Mouse (Mus musculus) hindbrain, embryonic 14.5 days (tissue): Measurements from ENCODE around the gene Kazn. TPM values are rescaled to one million over a fixed set of nuclear protein-coding genes. Genes with fewer than 3 reads are reported as not detected.

Experiments
- ATAC-seq: fragments of 200-750 bp; cut with Nextera tagmentation; 2 replicates; pipeline ENCODE4 v1.8.0; 2017; ENCODE audit warnings: moderate number of reproducible peaks, mild to moderate bottlenecking, moderate TSS enrichment, moderate library complexity; ENCODE audit not compliant: low FRiP score
- DNase-seq: peaks from one replicate; pipeline ENCODE4 v3.0.0-alpha.2; 2015; ENCODE audit warnings: low spot score
- H3K27ac ChIP-seq: fragments of 300-500 bp; sonication (generic); 2 replicates; pipeline ENCODE4 v1.5.1; 2014; ENCODE audit warnings: mild to moderate bottlenecking, moderate library complexity
- H3K27me3 ChIP-seq: fragments of 300-500 bp; sonication (generic); 2 replicates; pipeline ENCODE4 v1.6.1; 2014; ENCODE audit warnings: mild to moderate bottlenecking, low read length, mixed read lengths; ENCODE audit not compliant: control insufficient read depth, insufficient read depth
- H3K36me3 ChIP-seq: fragments of 300-500 bp; sonication (generic); replicated peaks from 2 replicates; pipeline ENCODE4 v1.6.1; 2014; ENCODE audit not compliant: control insufficient read depth, insufficient read depth
- H3K4me1 ChIP-seq: fragments of 300-500 bp; sonication (generic); replicated peaks from 2 replicates; pipeline ENCODE4 v1.6.1; 2014; ENCODE audit warnings: antibody characterized with exemption, low read length, mixed read lengths; ENCODE audit not compliant: control insufficient read depth, insufficient read depth
- H3K4me2 ChIP-seq: fragments of 300-500 bp; sonication (generic); replicated peaks from 2 replicates; pipeline ENCODE4 v1.6.1; 2014; ENCODE audit warnings: mild to moderate bottlenecking, moderate library complexity
- H3K4me3 ChIP-seq: fragments of 300-500 bp; sonication (generic); replicated peaks from 2 replicates; pipeline ENCODE4 v1.5.1; 2014; ENCODE audit warnings: mild to moderate bottlenecking, low read length
- H3K9ac ChIP-seq: fragments of 300-500 bp; sonication (generic); 2 replicates; pipeline ENCODE4 v1.6.1; 2014
- H3K9me3 ChIP-seq: fragments of 300-500 bp; sonication (generic); 2 replicates; pipeline ENCODE4 v1.6.1; 2016; ENCODE audit warnings: low read length; ENCODE audit not compliant: control insufficient read depth
- WGBS: fragments of 180-500 bp; shearing (Covaris S2); extraction: QIAGEN DNeasy Blood & Tissue Kit; methylation state at CpG from one replicate; pipeline ENCODE4 v1.1.7; 2014; 5-methylcytosine and 5-hydroxymethylcytosine counted together
- polyA plus RNA-seq: library from polyadenylated mRNA; unstranded; fragments of >200 nt; fragmentation: Nextera tagmentation; extraction: Ambion mirVana; gene quantifications from 2 replicates; pipeline ENCODE4 v1.2.1, GENCODE M21; 2014

Gene Kazn
- polyA plus RNA-seq, 1 experiment from 2014 or later, result 18.5 TPM

DNA sequence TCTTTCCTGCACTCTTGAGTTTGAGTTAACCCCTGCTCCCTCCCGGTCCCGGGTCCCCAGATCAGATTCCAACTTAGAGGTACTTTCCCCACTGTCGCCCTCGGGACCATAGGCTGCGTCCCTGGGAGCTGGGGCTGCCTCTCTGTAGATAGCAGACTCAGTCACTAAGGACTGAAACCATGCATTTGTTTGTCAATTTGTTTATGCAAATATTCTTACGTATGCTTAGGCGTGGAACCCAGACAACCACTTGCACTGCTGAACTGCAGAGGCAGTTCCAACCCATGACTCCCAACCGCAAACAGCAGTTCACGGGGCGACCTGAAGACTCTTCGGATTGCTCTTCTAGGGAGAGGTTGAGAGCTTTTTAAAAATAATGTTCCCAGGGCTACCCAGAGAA, 163.3 kb downstream of the Kazn start:
- no peak overlapping the region for H3K4me2 ChIP-seq
- H3K27me3 ChIP-seq, result peaks cover 16% of the 10 kb centered on the region; the same call in 1 of the 2 replicates
- no peaks in the 10 kb centered on the region for H3K36me3 ChIP-seq
- DNase-seq, result no peak
- H3K27ac ChIP-seq, result no peak overlapping the region
- H3K9ac ChIP-seq, result no peak overlapping the region
- H3K4me3 ChIP-seq, result no peak overlapping the region
- peaks cover 4% of the 10 kb centered on the region; the same call in 1 of the 2 replicates for H3K4me1 ChIP-seq
- 86% methylated on average over 11 of the region's 11 CpGs for WGBS
- ATAC-seq, result no peak
- H3K9me3 ChIP-seq, result no peaks in the 10 kb centered on the region

- no peak overlapping the region for H3K4me3 ChIP-seq
- 62% methylated on average over 13 of the region's 13 CpGs for WGBS
- H3K27ac ChIP-seq, result no peak overlapping the region
- peaks cover 25% of the 10 kb centered on the region; the same call in 1 of the 2 replicates for H3K27me3 ChIP-seq
- no peaks in the 10 kb centered on the region for H3K36me3 ChIP-seq
- peaks cover 9% of the 10 kb centered on the region; the same call in 1 of the 2 replicates for H3K4me1 ChIP-seq
- DNase-seq, result no peak
- no peaks in the 10 kb centered on the region for H3K9me3 ChIP-seq
- no peak overlapping the region for H3K4me2 ChIP-seq
- H3K9ac ChIP-seq, result no peak overlapping the region
- no peak for ATAC-seq
Measured at GRCm38 (mm10) chr4:142074060-142074732, 165.0 kb downstream of the Kazn start.

DNA sequence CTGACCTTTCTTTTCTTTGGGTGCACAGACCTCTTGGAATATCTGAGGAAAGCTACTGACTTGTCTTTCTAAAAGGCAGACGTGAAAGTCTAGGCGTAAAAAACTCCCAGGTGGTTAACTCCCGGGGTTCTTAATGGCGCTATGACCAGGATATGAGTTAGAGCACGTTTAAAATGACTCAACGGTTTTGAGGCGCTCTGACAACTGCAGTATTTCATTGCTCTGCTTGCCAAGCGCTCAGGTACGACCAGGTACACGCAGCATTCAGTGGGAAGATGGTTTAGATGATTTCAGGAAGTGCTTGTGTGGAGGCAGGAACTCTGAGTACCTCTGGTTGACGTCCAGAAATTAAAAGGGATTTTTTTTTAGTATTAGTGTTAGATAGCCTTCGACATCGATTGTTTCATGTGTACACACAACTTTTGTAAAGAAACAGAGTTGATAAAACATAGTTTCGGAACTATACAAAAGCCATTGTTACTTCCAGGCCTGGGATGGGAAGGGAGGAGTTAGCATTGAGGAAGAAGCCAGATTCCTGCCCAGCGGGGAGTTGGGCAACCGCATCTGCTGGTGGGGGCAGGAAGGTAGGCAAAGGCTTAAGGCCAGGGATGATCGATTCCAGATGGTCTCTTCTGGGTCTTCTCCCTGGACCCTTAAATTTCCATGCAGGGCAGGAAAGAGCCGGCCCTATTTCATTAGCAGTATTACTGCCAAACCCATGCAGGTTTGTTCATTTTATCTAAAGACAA, 167.8 kb downstream of the Kazn start:
- WGBS, result 13% methylated on average over 18 of the region's 18 CpGs
- Histone ChIP-seq H3K27ac (no peak overlapping the region), H3K36me3 (no peaks in the 10 kb centered on the region), H3K27me3 (peaks cover 25% of the 10 kb centered on the region; the same call in 1 of the 2 replicates), H3K9ac (no peak overlapping the region), H3K4me2 (no peak overlapping the region), H3K9me3 (no peaks in the 10 kb centered on the region), H3K4me1 (peaks cover 9% of the 10 kb centered on the region; the same call in 1 of the 2 replicates), H3K4me3 (no peak overlapping the region)
- no peak for DNase-seq
- no peak for ATAC-seq

GRCm38 (mm10) chr4:142070840-142071239, 168.4 kb downstream of the Kazn start:
- no peaks in the 10 kb centered on the region for H3K9me3 ChIP-seq
- DNase-seq (no peak), ATAC-seq (no peak)
- H3K4me3 ChIP-seq, result no peak overlapping the region
- no peak overlapping the region for H3K4me2 ChIP-seq
- no peak overlapping the region for H3K27ac ChIP-seq
- H3K27me3 ChIP-seq, result peaks cover 25% of the 10 kb centered on the region; the same call in 1 of the 2 replicates
- no peak overlapping the region for H3K9ac ChIP-seq
- H3K36me3 ChIP-seq, result no peaks in the 10 kb centered on the region
- peaks cover 9% of the 10 kb centered on the region; the same call in 1 of the 2 replicates for H3K4me1 ChIP-seq
- WGBS, result 10% methylated on average over 8 of the region's 8 CpGs

DNA sequence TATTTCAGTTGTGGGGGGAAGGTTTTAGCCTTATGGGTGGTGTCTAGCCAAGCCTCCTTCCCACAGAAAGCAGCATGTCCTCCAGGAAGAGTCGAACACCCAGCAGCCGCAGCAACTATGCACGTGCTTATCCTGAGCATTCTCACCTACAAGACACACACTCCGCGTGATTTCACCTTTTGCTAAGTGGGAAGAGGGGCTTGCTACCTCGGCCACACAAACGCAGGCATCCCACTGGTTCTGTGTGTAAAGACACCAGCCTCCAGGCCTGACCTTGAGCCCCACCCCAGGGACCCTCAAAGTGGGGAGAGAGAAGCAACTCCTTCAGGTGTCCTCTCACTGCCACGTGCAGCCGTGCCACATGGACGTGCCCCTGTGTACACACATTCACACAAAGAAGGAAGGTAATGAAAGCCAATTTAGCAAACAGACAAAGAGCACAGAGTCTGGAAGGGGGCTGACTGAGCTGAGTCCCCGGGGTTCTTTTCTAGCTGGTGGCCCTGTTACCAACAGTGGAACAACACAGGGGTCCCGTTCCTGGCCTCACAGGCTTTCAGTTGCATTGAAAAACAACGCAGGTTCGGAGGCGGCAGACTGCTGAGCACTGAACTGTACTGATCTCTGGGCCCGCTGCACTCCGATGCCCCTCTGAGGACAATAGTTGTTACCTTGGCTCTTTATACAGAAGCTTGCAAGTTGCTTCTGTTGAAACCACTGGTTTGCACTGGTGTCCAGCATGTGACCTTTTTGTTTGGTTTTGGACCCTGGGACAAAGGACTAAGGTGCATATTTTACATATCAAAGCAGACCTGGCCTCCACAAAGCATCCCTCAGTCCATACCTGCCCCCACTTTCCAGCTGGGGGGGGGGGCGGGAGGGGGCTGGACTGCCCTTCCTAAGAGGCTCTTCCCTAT, 170.0 kb downstream of the Kazn start:
- Histone ChIP-seq H3K4me1 (peaks cover 9% of the 10 kb centered on the region; the same call in 1 of the 2 replicates), H3K36me3 (no peaks in the 10 kb centered on the region), H3K27ac (no peak overlapping the region), H3K27me3 (peaks cover 25% of the 10 kb centered on the region; the same call in 1 of the 2 replicates), H3K4me3 (no peak overlapping the region), H3K9ac (no peak overlapping the region), H3K4me2 (no peak overlapping the region), H3K9me3 (no peaks in the 10 kb centered on the region)
- WGBS, result 22% methylated on average over 18 of the region's 18 CpGs
- no peak for ATAC-seq
- DNase-seq, result no peak

DNA sequence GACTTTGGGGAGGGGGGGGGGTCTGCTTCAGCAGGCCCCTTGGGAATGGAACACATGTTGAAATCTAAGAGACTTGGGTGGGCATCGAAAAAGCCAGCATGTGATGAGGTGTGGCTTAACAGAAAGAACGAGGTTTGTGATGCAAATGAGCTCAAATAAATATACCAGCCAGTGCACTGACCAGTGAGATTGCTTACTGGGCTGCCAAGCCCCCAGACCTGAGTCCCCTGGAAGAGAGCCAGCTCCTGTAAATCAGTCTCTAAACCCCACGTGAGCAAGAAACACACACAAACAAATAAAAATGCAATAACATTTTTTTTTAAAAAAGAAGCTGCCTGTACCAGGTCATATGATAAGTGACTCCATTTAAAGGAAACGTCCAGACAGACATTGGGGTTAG, 172.6 kb downstream of the Kazn start:
- H3K4me3 ChIP-seq, result no peak overlapping the region
- no peaks in the 10 kb centered on the region for H3K9me3 ChIP-seq
- peaks cover 14% of the 10 kb centered on the region; the same call in 1 of the 2 replicates for H3K27me3 ChIP-seq
- no peak overlapping the region for H3K4me2 ChIP-seq
- no peak overlapping the region; the same call in 1 of the 2 replicates for H3K27ac ChIP-seq
- no peak overlapping the region for H3K9ac ChIP-seq
- DNase-seq, result no peak
- 34% methylated on average over 4 of the region's 4 CpGs for WGBS
- no peaks in the 10 kb centered on the region for H3K36me3 ChIP-seq
- H3K4me1 ChIP-seq, result peaks cover 5% of the 10 kb centered on the region; the same call in 1 of the 2 replicates
- no peak for ATAC-seq

- H3K27me3 ChIP-seq, result 0 out of 2 replicates have a peak, but pooled peaks cover 8% of the 10 kb centered on the region
- no peak overlapping the region for H3K4me3 ChIP-seq
- H3K36me3 ChIP-seq, result no peaks in the 10 kb centered on the region
- no peak overlapping the region for H3K4me2 ChIP-seq
- H3K4me1 ChIP-seq, result peaks cover 7% of the 10 kb centered on the region; the same call in 1 of the 2 replicates
- H3K9ac ChIP-seq, result no peak overlapping the region
- no peak for ATAC-seq
- no peaks in the 10 kb centered on the region for H3K9me3 ChIP-seq
- DNase-seq, result no peak
- H3K27ac ChIP-seq, result no peak overlapping the region
- WGBS, result 81% methylated on average over 6 of the region's 6 CpGs
Measured at GRCm38 (mm10) chr4:142065835-142066234, 173.4 kb downstream of the Kazn start.

GRCm38 (mm10) chr4:142065270-142065669, 173.9 kb downstream of the Kazn start:
- Histone ChIP-seq H3K4me1 (peaks cover 3% of the 10 kb centered on the region; the same call in 1 of the 2 replicates), H3K9me3 (no peaks in the 10 kb centered on the region), H3K4me2 (no peak overlapping the region), H3K27me3 (0 out of 2 replicates have a peak, but pooled peaks cover 3% of the 10 kb centered on the region), H3K4me3 (no peak overlapping the region), H3K9ac (no peak overlapping the region), H3K27ac (no peak overlapping the region), H3K36me3 (no peaks in the 10 kb centered on the region)
- DNase-seq (no peak), ATAC-seq (no peak)
- 74% methylated on average over 8 of the region's 8 CpGs for WGBS
